Mouse (Mus musculus) midbrain, embryonic 11.5 days (tissue): ENCODE measurements around the gene Tspan31. TPM values are rescaled to one million over a fixed set of nuclear protein-coding genes. Genes with fewer than 3 reads are reported as not detected.
"Not testable (repeated sequence)": the region's sequence is repeated elsewhere in the genome, so short reads cannot be mapped to it uniquely, and the experiment has no call there.

Experiments used
- ATAC-seq: fragments of 200-750 bp; cut with Nextera tagmentation; 2 replicates; pipeline ENCODE4 v1.8.0; 2017; ENCODE audit warnings: moderate TSS enrichment, moderate library complexity; ENCODE audit not compliant: low FRiP score
- DNase-seq: peaks from one replicate; pipeline ENCODE4 v3.0.0; 2015; ENCODE audit warnings: low spot score; ENCODE audit errors: missing footprints
- H3K27ac ChIP-seq: fragments of 300-500 bp; sonication (generic); 2 replicates; pipeline ENCODE4 v1.5.1; 2014; ENCODE audit warnings: low read depth, low read length
- H3K27me3 ChIP-seq: fragments of 300-500 bp; sonication (generic); 2 replicates; pipeline ENCODE4 v1.6.1; 2014; ENCODE audit warnings: mild to moderate bottlenecking, low read length, moderate library complexity, mixed read lengths; ENCODE audit not compliant: control insufficient read depth, insufficient read depth
- H3K36me3 ChIP-seq: fragments of 300-500 bp; sonication (generic); 2 replicates; pipeline ENCODE4 v1.6.1; 2014; ENCODE audit warnings: mild to moderate bottlenecking, low read length, moderate library complexity, mixed read lengths; ENCODE audit not compliant: control insufficient read depth, insufficient read depth
- H3K4me1 ChIP-seq: fragments of 300-500 bp; sonication (generic); 2 replicates; pipeline ENCODE4 v1.6.1; 2014; ENCODE audit warnings: low read length; ENCODE audit not compliant: control insufficient read depth, insufficient read depth
- H3K4me2 ChIP-seq: fragments of 300-500 bp; sonication (generic); 2 replicates; pipeline ENCODE4 v1.6.1; 2014; ENCODE audit warnings: mild to moderate bottlenecking, moderate library complexity
- H3K4me3 ChIP-seq: fragments of 300-500 bp; sonication (generic); 2 replicates; pipeline ENCODE4 v1.5.1; 2014; ENCODE audit warnings: low read depth, low read length
- H3K9ac ChIP-seq: fragments of 300-500 bp; sonication (generic); 2 replicates; pipeline ENCODE4 v1.6.1; 2014; ENCODE audit warnings: low read length
- H3K9me3 ChIP-seq: fragments of 300-500 bp; sonication (generic); 2 replicates; pipeline ENCODE4 v1.6.1; 2016; ENCODE audit warnings: low read length; ENCODE audit not compliant: control insufficient read depth
- WGBS: fragments of 180-500 bp; shearing (Covaris S2); extraction: QIAGEN DNeasy Blood & Tissue Kit; methylation state at CpG from one replicate; pipeline ENCODE4 v1.1.7; 2014; 5-methylcytosine and 5-hydroxymethylcytosine counted together
- polyA plus RNA-seq: library from polyadenylated mRNA; unstranded; fragments of >200 nt; fragmentation: Nextera tagmentation; extraction: Ambion mirVana; gene quantifications from 2 replicates; pipeline ENCODE4 v1.2.1, GENCODE M21; 2014

Gene Tspan31
- polyA plus RNA-seq, 1 experiment from 2014 or later = 98.6 TPM

DNA sequence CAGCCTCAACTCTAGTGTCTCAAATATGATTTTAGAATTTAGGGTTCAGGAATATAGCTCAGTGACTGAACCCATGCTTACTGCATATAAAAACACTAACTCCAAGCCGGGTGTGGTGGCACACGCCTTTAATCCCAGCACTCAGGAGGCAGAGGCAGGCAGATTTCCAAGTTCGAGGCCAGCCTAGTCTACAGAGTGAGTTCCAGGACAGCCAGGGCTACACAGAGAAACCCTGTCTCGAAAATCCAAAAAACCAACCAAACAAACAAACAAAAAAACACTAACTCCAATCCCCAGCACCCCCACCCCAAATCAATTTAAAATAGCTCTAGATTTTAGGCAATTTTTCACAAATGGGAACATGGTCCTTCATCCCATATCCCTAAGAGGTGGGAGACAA, 8.0 kb downstream of the Tspan31 start:
- peaks cover 32% of the 10 kb centered on the region for H3K4me1 ChIP-seq
- 82% methylated on average over 4 of the region's 4 CpGs for WGBS

DNA sequence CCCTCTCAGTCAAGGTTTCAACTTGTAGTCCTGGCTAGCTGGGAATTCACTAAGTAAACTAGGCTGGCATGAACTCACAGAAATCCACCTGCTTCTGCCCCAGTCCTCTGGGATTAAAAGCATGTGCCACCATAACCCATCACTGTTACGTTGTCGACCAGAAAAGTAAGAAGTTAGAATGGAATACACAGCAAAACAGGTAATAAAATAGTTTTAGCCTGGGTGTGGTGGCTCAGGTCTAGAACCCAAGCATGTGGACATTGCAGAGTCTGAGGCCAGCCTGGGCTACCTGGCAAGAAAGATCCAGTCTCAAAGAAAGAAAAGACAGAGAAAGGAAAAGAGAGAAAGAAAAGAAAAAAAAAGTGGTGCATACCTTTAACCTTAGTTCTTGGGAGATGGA, 8.6 kb downstream of the Tspan31 start:
- no peaks in the 10 kb centered on the region; the same call in 1 of the 2 replicates for H3K27me3 ChIP-seq
- no peak overlapping the region for H3K4me3 ChIP-seq
- H3K9me3 ChIP-seq = no peaks in the 10 kb centered on the region
- H3K4me2 ChIP-seq = 0 out of 2 replicates have a peak overlapping the region, but pooled peaks have one; percentile 4
- peaks cover 25% of the 10 kb centered on the region for H3K36me3 ChIP-seq
- ATAC-seq (no peak), DNase-seq (no peak)
- H3K4me1 ChIP-seq = peaks cover 32% of the 10 kb centered on the region
- WGBS = 74% methylated on average over 2 of the region's 2 CpGs
- no peak overlapping the region for H3K9ac ChIP-seq
- H3K27ac ChIP-seq = no peak overlapping the region

More for the DNA sequence above, 8.0 kb downstream of the Tspan31 start:
- not testable (repeated sequence) for ATAC-seq, H3K9me3 ChIP-seq, DNase-seq, H3K9ac ChIP-seq, H3K27me3 ChIP-seq, H3K27ac ChIP-seq, H3K4me2 ChIP-seq, H3K4me3 ChIP-seq
- peaks cover 29% of the 10 kb centered on the region for H3K36me3 ChIP-seq

DNA sequence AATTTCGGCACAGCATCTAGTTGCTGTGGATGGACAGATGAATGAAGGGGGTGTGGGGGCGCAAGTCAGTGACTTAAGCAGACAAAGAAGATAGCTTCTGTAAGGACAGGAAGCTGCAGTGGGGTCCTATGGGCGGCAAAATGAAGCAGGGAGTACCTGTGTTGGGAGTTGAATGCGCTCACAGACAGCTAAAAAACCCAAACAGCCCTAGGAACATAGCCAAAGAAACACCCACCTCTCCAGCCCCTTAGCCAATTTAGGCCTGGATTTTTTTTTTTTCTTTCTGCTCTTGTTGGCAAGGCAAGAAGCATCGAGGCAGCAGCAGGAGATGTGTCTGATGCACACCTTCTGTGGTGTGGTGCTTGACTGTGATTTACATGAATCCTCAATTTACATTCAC, 9.0 kb downstream of the Tspan31 start:
- DNase-seq (no peak), ATAC-seq (no peak)
- Histone ChIP-seq H3K27me3 (no peaks in the 10 kb centered on the region; the same call in 1 of the 2 replicates), H3K9me3 (no peaks in the 10 kb centered on the region), H3K36me3 (peaks cover 24% of the 10 kb centered on the region), H3K4me1 (peaks cover 32% of the 10 kb centered on the region), H3K9ac (no peak overlapping the region), H3K27ac (no peak overlapping the region), H3K4me3 (0 out of 2 replicates have a peak overlapping the region, but pooled peaks have one; percentile 78), H3K4me2 (peak overlapping the region; percentile 93)
- 26% methylated on average over 5 of the region's 5 CpGs for WGBS

- peaks cover 32% of the 10 kb centered on the region for H3K4me1 ChIP-seq
- H3K27me3 ChIP-seq = no peaks in the 10 kb centered on the region; the same call in 1 of the 2 replicates
- WGBS = under 1% methylated on average over 42 of the region's 72 CpGs
Observed at GRCm38 (mm10) chr10:127059968-127060916, 9.8 kb downstream of the Tspan31 start, which contains the start of gene March9. TSS of gene March9 (minus strand) at chr10:127060184.

GRCm38 (mm10) chr10:127059174-127059967, 10.7 kb downstream of the Tspan31 start:
- Histone ChIP-seq H3K9ac (peak overlapping the region; percentile 90), H3K4me1 (peaks cover 25% of the 10 kb centered on the region), H3K9me3 (no peaks in the 10 kb centered on the region), H3K4me2 (peak overlapping the region; percentile 93), H3K36me3 (peaks cover 13% of the 10 kb centered on the region; the same call in 1 of the 2 replicates), H3K27me3 (no peaks in the 10 kb centered on the region; the same call in 1 of the 2 replicates), H3K4me3 (peak overlapping the region; percentile 78), H3K27ac (peak overlapping the region; percentile 79)
- peak; percentile 6 for ATAC-seq
- no peak for DNase-seq
- WGBS = 2% methylated on average over 76 of the region's 92 CpGs

More at GRCm38 (mm10) chr10:127059968-127060916, 9.8 kb downstream of the Tspan31 start, which contains the start of gene March9:
- ATAC-seq = peak; percentile 28
- H3K27ac ChIP-seq = peak within 1 kb of the TSS; percentile 79
- H3K9ac ChIP-seq = peak within 1 kb of the TSS; percentile 90
- H3K4me3 ChIP-seq = peak within 1 kb of the TSS; percentile 78
- H3K9me3 ChIP-seq = no peaks in the 10 kb centered on the region
- H3K36me3 ChIP-seq = peaks cover 18% of the 10 kb centered on the region
- peak within 1 kb of the TSS; percentile 93 for H3K4me2 ChIP-seq
- DNase-seq = peak; percentile 94

GRCm38 (mm10) chr10:127058708-127059107, 11.4 kb downstream of the Tspan31 start:
- ATAC-seq (no peak), DNase-seq (no peak)
- Histone ChIP-seq H3K4me3 (peak overlapping the region; percentile 78), H3K4me2 (peak overlapping the region; percentile 93), H3K9ac (peak overlapping the region; percentile 90), H3K4me1 (peaks cover 25% of the 10 kb centered on the region), H3K9me3 (no peaks in the 10 kb centered on the region), H3K27me3 (no peaks in the 10 kb centered on the region; the same call in 1 of the 2 replicates), H3K36me3 (peaks cover 13% of the 10 kb centered on the region; the same call in 1 of the 2 replicates), H3K27ac (no peak overlapping the region)
- whole genome bisulfite sequencing = 9% methylated on average over 8 of the region's 8 CpGs

DNA sequence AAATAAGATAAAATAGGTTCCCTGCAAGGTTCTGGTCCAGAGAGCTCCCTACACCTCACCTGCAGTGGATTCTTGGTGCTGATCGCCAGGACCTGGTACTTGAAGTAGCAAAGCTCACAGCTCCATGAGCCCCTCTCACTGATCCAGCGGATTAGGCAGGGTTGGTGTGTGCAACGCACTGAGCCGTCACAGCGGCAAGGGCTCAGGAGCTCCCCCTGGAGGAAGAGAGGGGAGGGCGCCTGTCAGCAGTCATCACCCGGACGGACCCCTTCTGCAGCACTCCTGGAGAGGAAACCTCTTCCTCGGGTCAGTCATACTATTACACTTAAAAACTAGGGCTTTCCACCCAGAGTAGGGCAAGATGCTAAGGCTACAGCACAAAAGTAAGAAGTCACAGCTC, 11.9 kb downstream of the Tspan31 start:
- peak; percentile 30 for ATAC-seq
- DNase-seq = peak; percentile 96
- peak overlapping the region; percentile 93 for H3K4me2 ChIP-seq
- under 1% methylated on average over 9 of the region's 9 CpGs for WGBS
- H3K4me3 ChIP-seq = peak overlapping the region; percentile 78
- H3K27me3 ChIP-seq = no peaks in the 10 kb centered on the region; the same call in 1 of the 2 replicates
- no peak overlapping the region for H3K27ac ChIP-seq
- peaks cover 25% of the 10 kb centered on the region for H3K4me1 ChIP-seq
- no peaks in the 10 kb centered on the region for H3K9me3 ChIP-seq
- peaks cover 13% of the 10 kb centered on the region; the same call in 1 of the 2 replicates for H3K36me3 ChIP-seq
- H3K9ac ChIP-seq = peak overlapping the region; percentile 90

DNA sequence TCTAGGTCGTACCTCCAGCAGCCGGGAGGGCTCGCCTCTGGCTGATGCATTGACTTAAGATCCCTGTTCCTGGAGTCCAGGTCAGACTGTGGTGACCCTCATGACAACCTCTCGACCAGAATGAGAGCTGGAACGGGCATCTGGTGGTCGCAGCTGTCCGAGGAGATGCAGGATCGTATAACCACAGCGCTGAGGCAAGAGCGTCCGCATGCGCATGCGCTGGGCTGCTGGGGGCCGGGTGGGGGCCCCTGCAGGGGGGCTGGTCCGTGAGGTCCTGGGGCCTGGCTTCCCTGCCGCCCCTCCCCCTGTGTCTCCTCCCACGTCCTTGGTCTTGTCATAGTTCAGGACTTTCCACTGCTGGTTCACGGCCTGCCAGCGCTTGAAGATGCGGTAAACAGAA, 13.6 kb downstream of the Tspan31 start:
- Histone ChIP-seq H3K27me3 (no peaks in the 10 kb centered on the region; the same call in 1 of the 2 replicates), H3K27ac (no peak overlapping the region), H3K9me3 (no peaks in the 10 kb centered on the region), H3K9ac (no peak overlapping the region), H3K4me1 (peaks cover 21% of the 10 kb centered on the region), H3K4me2 (no peak overlapping the region), H3K4me3 (no peak overlapping the region), H3K36me3 (peaks cover 13% of the 10 kb centered on the region; the same call in 1 of the 2 replicates)
- ATAC-seq (no peak), DNase-seq (no peak)
- WGBS = 92% methylated on average over 19 of the region's 20 CpGs
